Mouse (Mus musculus): ENCODE measurements around the gene Acoxl.

DNA sequence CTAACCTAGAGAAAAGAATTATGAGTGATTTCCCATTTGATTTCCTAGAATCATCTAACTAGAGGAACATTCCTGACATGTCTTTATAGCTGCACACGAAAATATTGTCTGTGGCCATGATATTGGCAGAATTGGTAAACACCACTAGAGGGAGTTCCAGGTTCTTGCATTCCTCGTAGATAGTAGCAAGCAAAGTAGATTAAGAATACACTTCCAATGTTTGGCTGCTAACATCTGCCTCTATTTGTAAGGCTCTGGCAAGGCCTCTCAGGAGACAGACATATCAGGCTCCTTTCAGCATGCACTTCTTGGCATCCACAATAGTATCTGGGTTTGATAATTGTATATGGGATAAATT, 5.9 kb upstream of the Acoxl start:
- TF ChIP-seq CTCF (IDR thresholded peaks at IDR 0.05; ENCODE audit: low read depth, low read length) (peak; percentile 14; the same call in 1 of the 2 replicates), TAL1 (conservative IDR thresholded peaks at IDR 0.05; ENCODE audit: low read depth, low read length) (no peak), GATA1 (IDR thresholded peaks at IDR 0.05; ENCODE audit: borderline replicate concordance, low read length) (no peak), POLR2AphosphoS5 (IDR thresholded peaks at IDR 0.05; ENCODE audit: insufficient replicate concordance, low read depth, low read length) (no peak), GATA2 (IDR thresholded peaks at IDR 0.05; ENCODE audit: borderline replicate concordance, low read depth, low read length) (no peak)
